10 mouse cellular contexts compared by ENCODE assay signal in the genomic region with DNA sequence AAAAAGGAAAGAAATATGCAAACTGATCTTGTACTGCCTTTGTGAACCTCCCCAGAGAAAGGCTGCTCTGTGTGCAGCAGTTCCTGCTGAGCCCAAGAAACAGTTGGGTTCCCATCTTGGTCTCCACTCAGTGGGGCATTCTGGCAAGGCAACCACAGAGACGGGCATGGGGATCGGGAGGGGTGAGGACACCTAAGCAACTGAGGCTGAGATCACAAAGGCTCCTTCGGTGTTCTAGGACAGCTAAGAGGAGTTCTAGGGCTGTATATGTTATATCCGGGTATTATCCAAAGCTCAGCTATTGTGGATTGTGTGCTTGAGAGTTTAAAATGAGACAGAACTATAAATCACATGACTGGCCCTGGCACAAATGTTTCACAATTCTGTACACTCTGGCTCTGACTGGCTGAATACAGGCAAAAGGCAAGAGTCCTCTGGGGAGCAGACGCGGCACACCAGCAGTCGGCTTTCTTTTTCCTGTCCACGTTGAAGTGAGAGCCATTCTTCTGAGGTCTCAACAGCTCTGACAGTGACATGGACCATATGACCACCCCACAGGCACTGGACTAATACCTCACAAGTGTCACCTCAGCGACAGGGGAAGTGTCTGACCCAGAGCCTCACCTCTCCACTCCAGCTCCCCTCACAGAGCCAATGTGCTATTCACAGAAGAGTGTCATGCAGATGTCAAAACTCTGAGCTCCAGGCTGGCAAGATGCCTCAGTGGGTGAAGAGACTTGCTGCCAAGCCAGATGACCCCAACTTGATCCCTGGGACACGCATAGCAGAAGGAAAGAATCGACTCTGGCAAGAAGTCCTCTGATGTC.
A peak's percentile ranks its signal among the peaks of the same experiment; 100 is the strongest.
DNase-seq lines count a peak whose midpoint lies in the region; ATAC-seq and TF ChIP-seq lines count a peak whose summit lies in the region.
"Had no signal": no experiment of that assay in that cellular context is flagged by ENCODE, and none has a peak within 500 bp of the region (broad histone marks: within the 10 kb centered on the region; RNA-seq: fewer than 3 reads in every experiment).

No protein-coding gene starts in this region.

- no peaks in the 10 kb centered on the region for H3K27me3 ChIP-seq in lung, embryonic 14.5 days (ENCODE audit: insufficient read depth, low read length)

- H3K9me3 ChIP-seq in lung, embryonic 14.5 days (ENCODE audit: low read depth, low read length) = no peaks in the 10 kb centered on the region

- no peak overlapping the region for H3K9ac ChIP-seq in lung, embryonic 14.5 days

- ATAC-seq in lung, embryonic 14.5 days (ENCODE audit: insufficient read depth) = peak; percentile 36

- H3K36me3 ChIP-seq in lung, embryonic 14.5 days (ENCODE audit: insufficient read depth) = no peaks in the 10 kb centered on the region

- H3K4me1 ChIP-seq in bone marrow macrophage, adult 2 months (ENCODE audit: control insufficient read depth, insufficient read depth, low read length) = peaks cover 38% of the 10 kb centered on the region
- H3K4me1 ChIP-seq in lung, embryonic 14.5 days (ENCODE audit: insufficient read depth) = peaks cover 49% of the 10 kb centered on the region

- H3K27ac ChIP-seq in bone marrow macrophage, adult 2 months (ENCODE audit: insufficient read depth, low read depth, low read length) = peak overlapping the region; percentile 18; the same call in 1 of the 2 replicates
- peak overlapping the region; percentile 77 for H3K27ac ChIP-seq in lung, embryonic 14.5 days (ENCODE audit: low read depth)

- no peak overlapping the region for H3K4me3 ChIP-seq in bone marrow macrophage, adult 2 months (ENCODE audit: insufficient read depth, low read length)
- H3K4me3 ChIP-seq in lung, embryonic 14.5 days (ENCODE audit: low read depth, low read length) = no peak overlapping the region
- H3K4me3 ChIP-seq: myocyte had no signal

- WGBS in lung, embryonic 14.5 days = 34% methylated on average over 11 of the region's 11 CpGs

- TF ChIP-seq POLR2A in bone marrow macrophage, adult 2 months (IDR thresholded peaks at IDR 0.05; ENCODE audit: borderline replicate concordance, low read depth, low read length) = no peak

- peak; percentile 7 to 16 for DNase-seq in cerebellum, postnatal 10 days
- no peak for DNase-seq in cerebellum, postnatal 25 days
- DNase-seq in heart, postnatal 25 days (ENCODE audit: low spot score) = peak; percentile 40
- peak; percentile 70 for DNase-seq in lung, embryonic 14.5 days
- DNase-seq in right cerebral cortex, adult 2 months (ENCODE audit: low spot score in 2 of 2) = no peak
- no peak for DNase-seq in frontal cortex, postnatal 10 days (ENCODE audit: low spot score in 2 of 2)
- no peak for DNase-seq in thymus, postnatal 10 days (ENCODE audit: low spot score in 2 of 2)
- DNase-seq: thymus, postnatal 14 days had no signal

- TF ChIP-seq CTCF in bone marrow macrophage, adult 2 months (IDR thresholded peaks at IDR 0.05; ENCODE audit: low read depth, low read length) = no peak
- no peak for TF ChIP-seq CTCF in lung, embryonic 14.5 days (IDR thresholded peaks at IDR 0.05; ENCODE audit: low read depth)

- intact Hi-C loops in heart, postnatal 25 days (cut with DNase I) = no loop called here

- 0 out of 2 replicates have a peak overlapping the region, but pooled peaks have one; percentile 8 for H3K4me2 ChIP-seq in lung, embryonic 14.5 days

Comparison
In these comparisons a context has a peak if more than half of its experiments do, and no peak if none do; other contexts are left out.
1. DNase-seq: peak in cerebellum, postnatal 10 days (2 of 2), heart, postnatal 25 days (single experiment) and lung, embryonic 14.5 days (single experiment); none in cerebellum, postnatal 25 days (0 of 2), right cerebral cortex, adult 2 months (0 of 2), frontal cortex, postnatal 10 days (0 of 2) and thymus, postnatal 10 days (0 of 2).